Mouse (Mus musculus) intestine, embryonic 14.5 days (tissue): ENCODE data around the gene Ndrg4. TPM values are rescaled to one million over a fixed set of nuclear protein-coding genes. Genes with fewer than 3 reads are reported as not detected.
A peak's percentile ranks its signal among the peaks of the same experiment; 100 is the strongest.

Experiments used
- ATAC-seq: fragments of 200-750 bp; cut with Nextera tagmentation; replicated peaks from 2 replicates; pipeline ENCODE4 v1.8.0; 2017; ENCODE audit warnings: low read depth, moderate number of reproducible peaks, moderate TSS enrichment, moderate library complexity; ENCODE audit not compliant: low FRiP score, low TSS enrichment
- DNase-seq: peaks from one replicate; pipeline ENCODE4 v3.0.0-alpha.2; 2018; ENCODE audit warnings: low spot score
- H3K27ac ChIP-seq: fragments of 300-500 bp; sonication (generic); 2 replicates; pipeline ENCODE4 v1.5.1; 2014; ENCODE audit warnings: low read depth, mild to moderate bottlenecking, control low read depth
- H3K27me3 ChIP-seq: fragments of 300-500 bp; sonication (generic); replicated peaks from 2 replicates; pipeline ENCODE4 v1.6.1; 2014; ENCODE audit warnings: low read length, control low read depth; ENCODE audit not compliant: control insufficient read depth, insufficient read depth
- H3K36me3 ChIP-seq: fragments of 300-500 bp; sonication (generic); 2 replicates; pipeline ENCODE4 v1.6.1; 2014; ENCODE audit warnings: low read length, control low read depth; ENCODE audit not compliant: control insufficient read depth, insufficient read depth
- H3K4me1 ChIP-seq: fragments of 300-500 bp; sonication (generic); replicated peaks from 2 replicates; pipeline ENCODE4 v1.6.1; 2014; ENCODE audit warnings: low read length, control low read depth, mixed read lengths; ENCODE audit not compliant: control insufficient read depth, insufficient read depth
- H3K4me2 ChIP-seq: fragments of 300-500 bp; sonication (generic); 2 replicates; pipeline ENCODE4 v1.6.1; 2014; ENCODE audit warnings: low read length
- H3K4me3 ChIP-seq: fragments of 300-500 bp; sonication (generic); 2 replicates; pipeline ENCODE4 v1.5.1; 2014; ENCODE audit warnings: low read depth, low read length, control low read depth, mixed read lengths
- H3K9ac ChIP-seq: fragments of 300-500 bp; sonication (generic); 2 replicates; pipeline ENCODE4 v1.6.1; 2014; ENCODE audit warnings: mild to moderate bottlenecking, low read length
- H3K9me3 ChIP-seq: fragments of 300-500 bp; sonication (generic); 2 replicates; pipeline ENCODE4 v1.6.1; 2016; ENCODE audit warnings: low read length, control low read depth; ENCODE audit not compliant: control insufficient read depth
- WGBS: fragments of 180-500 bp; shearing (Covaris S2); extraction: QIAGEN DNeasy Blood & Tissue Kit; methylation state at CpG from one replicate; pipeline ENCODE4 v1.1.7; 2014; 5-methylcytosine and 5-hydroxymethylcytosine counted together
- polyA plus RNA-seq: library from polyadenylated mRNA; unstranded; fragments of >200 nt; fragmentation: Nextera tagmentation; extraction: Ambion mirVana; gene quantifications from 2 replicates; pipeline ENCODE4 v1.2.1, GENCODE M21; 2014

The Ndrg4 gene
- polyA plus RNA-seq, 1 experiment from 2014 or later = 21.3 TPM

GRCm38 (mm10) chr8:95716546-95717335 lies 40.0 kb downstream of the Ndrg4 start:
- no peak overlapping the region for H3K27ac ChIP-seq
- no peak for ATAC-seq
- DNase-seq = peak; percentile 62
- peaks cover 8% of the 10 kb centered on the region for H3K4me1 ChIP-seq
- H3K4me3 ChIP-seq = peak overlapping the region; percentile 83
- H3K27me3 ChIP-seq = no peaks in the 10 kb centered on the region
- H3K9ac ChIP-seq = peak overlapping the region; percentile 74
- H3K9me3 ChIP-seq = no peaks in the 10 kb centered on the region
- H3K36me3 ChIP-seq = peaks cover 46% of the 10 kb centered on the region
- 21% methylated on average over 21 of the region's 21 CpGs for WGBS
- H3K4me2 ChIP-seq = peak overlapping the region; percentile 87

- Histone ChIP-seq H3K4me3 (no peak overlapping the region), H3K27ac (no peak overlapping the region), H3K4me1 (no peaks in the 10 kb centered on the region), H3K27me3 (no peaks in the 10 kb centered on the region), H3K36me3 (peaks cover 99% of the 10 kb centered on the region), H3K4me2 (no peak overlapping the region), H3K9me3 (no peaks in the 10 kb centered on the region), H3K9ac (no peak overlapping the region)
- no peak for ATAC-seq
- DNase-seq = no peak
- WGBS = 84% methylated on average over 4 of the region's 4 CpGs
Observed at GRCm38 (mm10) chr8:95727625-95728024, 50.8 kb downstream of the Ndrg4 start.

- H3K27ac ChIP-seq = no peak overlapping the region
- 80% methylated on average over 7 of the region's 7 CpGs for WGBS
- no peak for ATAC-seq
- no peak for DNase-seq
- no peaks in the 10 kb centered on the region for H3K4me1 ChIP-seq
- no peak overlapping the region for H3K9ac ChIP-seq
- H3K36me3 ChIP-seq = peaks cover 96% of the 10 kb centered on the region
- no peaks in the 10 kb centered on the region for H3K27me3 ChIP-seq
- no peaks in the 10 kb centered on the region for H3K9me3 ChIP-seq
- no peak overlapping the region for H3K4me3 ChIP-seq
- no peak overlapping the region for H3K4me2 ChIP-seq
Observed at GRCm38 (mm10) chr8:95738596-95738995, 61.8 kb downstream of the Ndrg4 start.

- H3K4me3 ChIP-seq = no peak overlapping the region
- WGBS = 89% methylated on average over 7 of the region's 7 CpGs
Observed at GRCm38 (mm10) chr8:95741732-95742131, 65.0 kb downstream of the Ndrg4 start.

GRCm38 (mm10) chr8:95748028-95748427 lies 71.2 kb downstream of the Ndrg4 start:
- 90% methylated on average over 4 of the region's 4 CpGs for WGBS
- Histone ChIP-seq H3K36me3 (peaks cover 98% of the 10 kb centered on the region), H3K4me3 (no peak overlapping the region), H3K27me3 (no peaks in the 10 kb centered on the region), H3K4me1 (no peaks in the 10 kb centered on the region), H3K27ac (no peak overlapping the region), H3K9ac (no peak overlapping the region), H3K4me2 (no peak overlapping the region), H3K9me3 (no peaks in the 10 kb centered on the region)
- ATAC-seq = no peak
- no peak for DNase-seq

More at GRCm38 (mm10) chr8:95741732-95742131, 65.0 kb downstream of the Ndrg4 start:
- Histone ChIP-seq H3K9ac (no peak overlapping the region), H3K27ac (no peak overlapping the region), H3K9me3 (no peaks in the 10 kb centered on the region), H3K4me1 (no peaks in the 10 kb centered on the region), H3K27me3 (no peaks in the 10 kb centered on the region), H3K4me2 (no peak overlapping the region), H3K36me3 (peaks cover 98% of the 10 kb centered on the region)
- ATAC-seq (no peak), DNase-seq (no peak)

- 100% methylated on average over 1 of the region's 1 CpGs for WGBS
- Histone ChIP-seq H3K9me3 (no peaks in the 10 kb centered on the region), H3K36me3 (peaks cover 95% of the 10 kb centered on the region), H3K27me3 (no peaks in the 10 kb centered on the region), H3K27ac (no peak overlapping the region), H3K4me1 (no peaks in the 10 kb centered on the region), H3K9ac (no peak overlapping the region), H3K4me2 (no peak overlapping the region), H3K4me3 (no peak overlapping the region)
- DNase-seq = no peak
- no peak for ATAC-seq
Observed at GRCm38 (mm10) chr8:95751924-95752323, 75.1 kb downstream of the Ndrg4 start.

- 72% methylated on average over 6 of the region's 6 CpGs for WGBS
- peaks cover 98% of the 10 kb centered on the region for H3K36me3 ChIP-seq
Observed at GRCm38 (mm10) chr8:95760323-95760722, 83.5 kb downstream of the Ndrg4 start.

GRCm38 (mm10) chr8:95764133-95764532 lies 87.4 kb downstream of the Ndrg4 start:
- no peaks in the 10 kb centered on the region for H3K9me3 ChIP-seq
- no peak for DNase-seq
- H3K36me3 ChIP-seq = peaks cover 98% of the 10 kb centered on the region
- no peaks in the 10 kb centered on the region for H3K27me3 ChIP-seq
- H3K9ac ChIP-seq = no peak overlapping the region
- H3K27ac ChIP-seq = no peak overlapping the region
- H3K4me1 ChIP-seq = no peaks in the 10 kb centered on the region
- ATAC-seq = no peak
- H3K4me2 ChIP-seq = no peak overlapping the region
- 85% methylated on average over 1 of the region's 1 CpGs for WGBS
- no peak overlapping the region for H3K4me3 ChIP-seq

More at GRCm38 (mm10) chr8:95760323-95760722, 83.5 kb downstream of the Ndrg4 start:
- Histone ChIP-seq H3K4me1 (no peaks in the 10 kb centered on the region), H3K9me3 (no peaks in the 10 kb centered on the region), H3K27ac (no peak overlapping the region), H3K9ac (no peak overlapping the region), H3K27me3 (no peaks in the 10 kb centered on the region), H3K4me3 (no peak overlapping the region), H3K4me2 (no peak overlapping the region)
- no peak for ATAC-seq
- no peak for DNase-seq
